Mouse (Mus musculus) testis, adult 2 months (tissue): ENCODE measurements around the gene Wnt9a.

Experiments used
- CTCF ChIP-seq: fragments of 200-500 bp; IDR thresholded peaks from 2 replicates; pipeline ENCODE4 v1.5.1; 2012; ENCODE audit warnings: low read depth, mild to moderate bottlenecking, inconsistent platforms, low read length, moderate library complexity; ENCODE audit not compliant: control insufficient read depth, insufficient read depth, insufficient replicate concordance
- POLR2A ChIP-seq: fragments of 200-500 bp; IDR thresholded peaks from 2 replicates; pipeline ENCODE4 v1.6.1; 2012; ENCODE audit warnings: low read depth, mild to moderate bottlenecking, inconsistent platforms, low read length, moderate library complexity; ENCODE audit not compliant: control insufficient read depth

DNA sequence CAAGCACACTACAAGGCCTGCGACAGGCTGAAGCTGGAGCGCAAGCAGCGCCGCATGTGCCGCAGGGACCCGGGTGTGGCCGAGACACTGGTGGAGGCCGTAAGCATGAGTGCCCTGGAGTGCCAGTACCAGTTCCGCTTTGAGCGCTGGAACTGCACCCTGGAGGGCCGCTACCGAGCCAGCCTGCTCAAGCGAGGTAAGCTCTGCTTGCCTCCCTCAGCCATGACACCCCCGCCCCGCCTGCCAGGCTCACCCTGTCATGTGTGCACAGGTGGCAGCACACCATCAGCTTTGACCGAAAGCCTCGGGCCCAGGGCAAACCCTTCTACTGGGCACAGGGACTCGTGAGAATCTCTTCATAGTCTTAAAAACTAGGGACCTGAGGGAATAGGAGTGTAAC, 20.9 kb downstream of the Wnt9a start:
- TF ChIP-seq CTCF (no peak), POLR2A (no peak)
